Mouse (Mus musculus) stomach, postnatal 0 days (tissue): ENCODE data around the gene Rnf181. TPM values are rescaled to one million over a fixed set of nuclear protein-coding genes. Genes with fewer than 3 reads are reported as not detected.
A peak's percentile ranks its signal among the peaks of the same experiment; 100 is the strongest.

Experiments
- ATAC-seq: fragments of 200-750 bp; cut with Nextera tagmentation; 2 replicates; pipeline ENCODE4 v1.8.0; 2017; ENCODE audit not compliant: low FRiP score, low TSS enrichment
- DNase-seq: peaks from one replicate; pipeline ENCODE4 v3.0.0-alpha.2; 2016; ENCODE audit warnings: low spot score
- H3K27ac ChIP-seq: fragments of 300-500 bp; sonication (generic); replicated peaks from 2 replicates; pipeline ENCODE4 v1.5.1; 2014; ENCODE audit warnings: mild to moderate bottlenecking, control low read depth
- H3K27me3 ChIP-seq: fragments of 300-500 bp; sonication (generic); 2 replicates; pipeline ENCODE4 v1.6.1; 2014; ENCODE audit warnings: low read length; ENCODE audit not compliant: control insufficient read depth, insufficient read depth
- H3K36me3 ChIP-seq: fragments of 300-500 bp; sonication (generic); 2 replicates; pipeline ENCODE4 v1.6.1; 2014; ENCODE audit warnings: low read length, mixed read lengths; ENCODE audit not compliant: control insufficient read depth, insufficient read depth
- H3K4me1 ChIP-seq: fragments of 300-500 bp; sonication (generic); replicated peaks from 2 replicates; pipeline ENCODE4 v1.6.1; 2014; ENCODE audit warnings: antibody characterized with exemption; ENCODE audit not compliant: control insufficient read depth, insufficient read depth
- H3K4me2 ChIP-seq: fragments of 300-500 bp; sonication (generic); replicated peaks from 2 replicates; pipeline ENCODE4 v1.6.1; 2014; ENCODE audit warnings: low read depth, mild to moderate bottlenecking, control low read depth, moderate library complexity
- H3K4me3 ChIP-seq: fragments of 300-500 bp; sonication (generic); 2 replicates; pipeline ENCODE4 v1.5.1; 2014; ENCODE audit warnings: low read depth, low read length, control low read depth
- H3K9ac ChIP-seq: fragments of 300-500 bp; sonication (generic); 2 replicates; pipeline ENCODE4 v1.6.1; 2014; ENCODE audit warnings: mild to moderate bottlenecking, low read length, control low read depth, mixed read lengths
- H3K9me3 ChIP-seq: fragments of 300-500 bp; sonication (generic); 2 replicates; pipeline ENCODE4 v1.6.1; 2016; ENCODE audit warnings: low read length; ENCODE audit not compliant: control insufficient read depth
- CTCF ChIP-seq: IDR thresholded peaks from 2 replicates; pipeline ENCODE4 v1.5.1; 2016; ENCODE audit warnings: antibody characterized with exemption, low read depth, mild to moderate bottlenecking, moderate library complexity
- EP300 ChIP-seq: optimal IDR thresholded peaks from 2 replicates; pipeline ENCODE3; 2016; ENCODE audit warnings: antibody characterized with exemption
- WGBS: fragments of 180-500 bp; shearing (Covaris S2); extraction: QIAGEN DNeasy Blood & Tissue Kit; methylation state at CpG from one replicate; pipeline ENCODE4 v1.1.7; 2014; 5-methylcytosine and 5-hydroxymethylcytosine counted together
- polyA plus RNA-seq: library from polyadenylated mRNA; unstranded; fragments of >200 nt; fragmentation: Nextera tagmentation; extraction: Ambion mirVana; gene quantifications from 2 replicates; pipeline ENCODE4 v1.2.1, GENCODE M21; 2015

Rnf181 gene
- polyA plus RNA-seq, 1 experiment from 2014 or later: 136 TPM

DNA sequence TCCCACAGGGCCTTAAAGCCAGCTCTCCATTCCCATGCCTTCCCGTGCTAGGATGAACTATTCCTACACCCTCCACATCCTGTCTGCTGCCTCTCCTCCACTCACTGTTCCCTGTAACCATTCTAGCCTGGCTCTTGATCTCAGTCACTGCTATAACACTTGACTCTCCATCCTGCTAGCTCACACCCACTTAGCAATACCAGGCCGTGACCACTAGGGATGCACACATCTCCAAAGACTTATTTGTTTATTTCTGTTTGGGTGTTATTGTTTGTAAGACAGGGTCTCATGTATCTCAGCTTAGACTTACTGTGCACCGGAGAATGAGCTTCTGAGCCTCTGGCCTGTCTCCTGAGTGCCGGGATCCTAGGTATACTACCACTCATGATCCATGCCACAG is 2.8 kb upstream of the Rnf181 start:
- H3K4me1 ChIP-seq: peaks cover 6% of the 10 kb centered on the region; the same call in 1 of the 2 replicates
- TF ChIP-seq CTCF: peak; percentile 49
- TF ChIP-seq EP300: no peak
- no peaks in the 10 kb centered on the region for H3K27me3 ChIP-seq
- H3K9ac ChIP-seq: no peak overlapping the region
- 83% methylated on average over 4 of the region's 4 CpGs for WGBS
- H3K27ac ChIP-seq: peak overlapping the region; percentile 76; the same call in 1 of the 2 replicates
- DNase-seq: no peak
- H3K4me2 ChIP-seq: no peak overlapping the region
- no peak overlapping the region for H3K4me3 ChIP-seq
- H3K9me3 ChIP-seq: no peaks in the 10 kb centered on the region
- H3K36me3 ChIP-seq: no peaks in the 10 kb centered on the region
- no peak for ATAC-seq

GRCm38 (mm10) chr6:72367460-72367974 is 761 bp upstream of the Rnf181 start:
- Histone ChIP-seq H3K4me3 (no peak overlapping the region), H3K36me3 (no peaks in the 10 kb centered on the region), H3K27me3 (no peaks in the 10 kb centered on the region), H3K9me3 (no peaks in the 10 kb centered on the region), H3K27ac (no peak overlapping the region), H3K4me2 (no peak overlapping the region), H3K4me1 (peaks cover 6% of the 10 kb centered on the region; the same call in 1 of the 2 replicates), H3K9ac (no peak overlapping the region)
- DNase-seq (no peak), ATAC-seq (no peak)
- 81% methylated on average over 4 of the region's 4 CpGs for WGBS
- TF ChIP-seq CTCF (no peak), EP300 (no peak)

GRCm38 (mm10) chr6:72366304-72366703 is 452 bp downstream of the Rnf181 start:
- no peak for TF ChIP-seq CTCF
- no peak for TF ChIP-seq EP300
- Histone ChIP-seq H3K36me3 (no peaks in the 10 kb centered on the region), H3K9ac (no peak overlapping the region), H3K4me1 (peaks cover 7% of the 10 kb centered on the region), H3K9me3 (no peaks in the 10 kb centered on the region), H3K4me2 (no peak overlapping the region), H3K4me3 (no peak overlapping the region), H3K27me3 (no peaks in the 10 kb centered on the region), H3K27ac (no peak overlapping the region)
- ATAC-seq: no peak
- DNase-seq: no peak
- WGBS: 64% methylated on average over 3 of the region's 3 CpGs

GRCm38 (mm10) chr6:72364985-72365384 is 1.8 kb downstream of the Rnf181 start:
- Histone ChIP-seq H3K27me3 (no peaks in the 10 kb centered on the region), H3K4me2 (no peak overlapping the region), H3K9me3 (no peaks in the 10 kb centered on the region), H3K4me1 (peaks cover 9% of the 10 kb centered on the region), H3K27ac (no peak overlapping the region), H3K36me3 (no peaks in the 10 kb centered on the region), H3K9ac (no peak overlapping the region), H3K4me3 (no peak overlapping the region)
- ATAC-seq (no peak), DNase-seq (no peak)
- no peak for TF ChIP-seq EP300
- no peak for TF ChIP-seq CTCF
- WGBS: 70% methylated on average over 6 of the region's 6 CpGs

DNA sequence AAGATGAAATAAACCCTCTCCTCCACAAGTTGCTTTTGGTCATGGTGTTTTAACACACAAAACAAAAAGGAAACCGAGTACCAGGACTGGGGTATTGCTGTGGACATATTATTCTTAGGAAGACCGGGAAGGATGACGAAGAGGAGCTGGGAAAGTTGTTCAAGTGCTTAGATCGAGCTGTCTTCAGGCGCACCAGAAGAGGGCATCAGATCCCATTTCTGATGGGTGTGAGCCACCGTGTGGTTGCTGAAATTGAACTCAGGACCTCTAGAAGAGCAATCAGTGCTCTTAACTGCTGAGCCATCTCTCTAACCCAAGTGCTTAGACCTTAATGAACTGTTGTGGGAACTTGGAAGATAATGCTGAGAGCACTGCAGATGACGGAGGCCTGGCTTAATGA is 2.7 kb downstream of the Rnf181 start:
- Histone ChIP-seq H3K4me2 (no peak overlapping the region), H3K27me3 (no peaks in the 10 kb centered on the region), H3K27ac (no peak overlapping the region), H3K4me3 (no peak overlapping the region), H3K4me1 (peaks cover 9% of the 10 kb centered on the region), H3K36me3 (0 out of 2 replicates have a peak, but pooled peaks cover 2% of the 10 kb centered on the region), H3K9ac (no peak overlapping the region), H3K9me3 (no peaks in the 10 kb centered on the region)
- TF ChIP-seq CTCF (peak; percentile 52), EP300 (no peak)
- 46% methylated on average over 7 of the region's 7 CpGs for WGBS
- no peak for DNase-seq
- no peak for ATAC-seq

DNA sequence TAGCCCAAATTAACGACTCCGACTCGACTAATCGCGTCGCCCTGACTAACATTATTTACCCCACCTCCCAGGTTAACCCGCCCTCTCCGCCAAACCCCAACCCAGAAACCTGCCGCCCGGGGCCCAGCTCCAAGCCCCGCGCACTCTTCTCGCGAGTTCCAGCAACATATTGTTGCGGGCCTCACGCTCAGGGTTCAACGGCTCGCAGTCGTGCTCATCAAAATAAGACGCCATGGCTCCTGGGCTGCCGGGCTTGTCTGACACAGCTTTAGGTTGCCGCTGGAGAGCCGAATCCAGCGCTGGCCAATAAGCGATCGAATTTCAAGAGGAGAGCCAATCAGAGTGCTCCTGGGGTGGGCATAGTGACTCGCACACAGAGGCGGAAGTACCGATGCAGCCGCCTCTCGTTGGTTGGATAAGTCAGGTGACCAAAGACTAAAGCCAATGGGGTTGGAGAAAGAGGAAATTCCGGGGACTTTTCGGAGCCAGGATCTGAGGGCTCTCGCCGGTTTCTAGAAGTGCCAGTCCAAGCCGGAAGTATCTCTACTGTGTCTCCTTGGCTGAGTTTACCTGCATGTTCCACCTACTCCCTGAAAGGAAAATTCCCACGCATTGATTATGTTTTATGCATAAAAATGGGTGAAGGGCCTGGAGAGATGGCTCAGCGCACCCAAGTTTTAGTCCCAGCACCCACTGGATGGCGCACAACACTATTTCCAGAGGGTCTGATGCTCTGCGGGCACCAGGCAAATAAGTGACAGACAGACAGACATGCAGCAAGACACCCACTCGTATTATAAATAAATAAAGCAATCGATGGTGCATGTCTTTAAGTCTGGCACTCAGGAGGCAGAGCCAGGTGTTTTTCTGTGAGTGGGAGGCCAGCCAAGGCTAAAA is 4.4 kb downstream of the Rnf181 start:
- H3K9me3 ChIP-seq: no peaks in the 10 kb centered on the region
- ATAC-seq: peak; percentile 97
- peak overlapping the region; percentile 71 for H3K4me3 ChIP-seq
- WGBS: under 1% methylated on average over 42 of the region's 42 CpGs
- no peaks in the 10 kb centered on the region for H3K27me3 ChIP-seq
- H3K36me3 ChIP-seq: 0 out of 2 replicates have a peak, but pooled peaks cover 4% of the 10 kb centered on the region
- peak; percentile 96 for DNase-seq
- peak overlapping the region; percentile 74 for H3K9ac ChIP-seq
- H3K4me1 ChIP-seq: peaks cover 9% of the 10 kb centered on the region
- H3K4me2 ChIP-seq: peak overlapping the region; percentile 82
- H3K27ac ChIP-seq: peak overlapping the region; percentile 87
- TF ChIP-seq CTCF: peak; percentile 64
- peak; percentile 74 for TF ChIP-seq EP300
